Mouse (Mus musculus) cerebellum, adult 8-10 months (tissue): ENCODE results near the gene Tmem211.

Experiments used
- DNase-seq: peaks from one replicate; pipeline ENCODE4 v3.0.0; 2022

Tmem211 gene

DNA sequence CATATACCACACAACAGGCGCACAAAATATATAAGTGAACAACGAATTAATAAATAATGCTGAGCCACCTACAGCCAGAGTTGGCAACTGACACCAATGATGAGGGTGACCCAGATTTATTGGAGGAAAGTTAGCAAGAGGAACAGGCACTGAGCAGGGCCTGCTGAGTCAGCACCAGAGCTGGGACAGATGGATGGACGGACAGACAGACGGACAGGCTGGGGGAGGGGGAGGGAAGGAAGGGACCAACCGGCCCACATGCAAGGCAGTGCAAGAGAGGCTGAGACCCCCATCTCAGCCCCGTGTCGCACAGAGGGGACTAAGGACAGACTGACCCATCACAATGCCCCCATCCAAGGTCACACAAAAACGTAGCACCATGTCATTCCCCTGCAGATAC, 12.7 kb upstream of the Tmem211 start:
- no peak for DNase-seq

- no peak for DNase-seq
Measured at GRCm38 (mm10) chr5:113214455-113214854, 12.3 kb upstream of the Tmem211 start.

GRCm38 (mm10) chr5:113215610-113216011, 11.1 kb upstream of the Tmem211 start:
- DNase-seq = no peak

DNA sequence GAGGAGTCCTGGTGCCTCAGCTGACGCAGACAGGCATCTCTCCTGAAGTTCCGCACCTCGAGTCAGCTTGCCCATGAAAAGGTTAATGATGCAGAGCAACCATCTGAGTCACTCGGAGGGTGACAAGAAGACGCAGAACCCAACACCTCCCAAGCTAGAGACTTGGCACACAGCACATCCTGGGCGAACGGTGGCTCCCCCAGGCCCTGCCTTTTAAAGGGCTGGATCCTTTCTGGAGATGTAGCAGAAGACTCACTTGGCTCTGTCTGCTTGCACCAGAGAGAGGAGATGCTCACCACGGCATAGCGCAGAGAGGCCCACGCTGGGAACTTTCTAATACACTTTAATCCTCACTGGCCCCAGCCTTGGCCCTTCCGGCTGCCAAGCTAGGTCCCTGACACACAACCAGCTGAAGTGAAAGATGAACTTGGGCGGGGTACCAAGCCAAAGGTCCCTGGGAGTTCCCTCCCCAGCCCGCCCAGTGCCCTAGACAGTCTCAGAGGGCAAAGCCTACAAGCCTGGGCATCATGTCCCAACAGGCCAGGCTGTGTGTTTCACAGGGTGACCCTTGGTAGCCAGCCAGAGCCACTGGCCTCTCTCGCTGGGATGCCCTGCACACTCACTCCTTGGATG, 10.3 kb upstream of the Tmem211 start:
- no peak for DNase-seq

GRCm38 (mm10) chr5:113217076-113217475, 9.6 kb upstream of the Tmem211 start:
- DNase-seq = no peak

GRCm38 (mm10) chr5:113218617-113219235, 8.0 kb upstream of the Tmem211 start:
- DNase-seq = no peak

DNA sequence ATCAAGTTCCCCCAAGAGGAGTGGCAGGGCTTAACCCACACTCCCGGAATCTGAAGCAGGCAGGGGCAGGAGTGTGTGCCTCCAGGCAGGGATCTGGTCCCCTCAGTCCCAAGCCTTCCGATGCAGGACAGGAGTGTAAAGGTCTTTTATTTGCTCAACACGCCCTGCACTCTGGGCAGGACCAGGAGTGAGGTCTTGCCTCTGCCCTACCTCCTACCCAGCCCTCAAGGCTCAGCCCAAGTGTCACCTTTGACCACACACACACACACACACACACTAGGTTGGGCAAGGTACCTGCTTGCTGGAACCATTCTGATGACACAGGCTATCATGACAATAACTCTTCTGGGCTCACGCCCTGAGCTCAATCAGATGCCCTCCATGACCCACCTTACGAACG, 7.3 kb upstream of the Tmem211 start:
- DNase-seq = no peak

DNA sequence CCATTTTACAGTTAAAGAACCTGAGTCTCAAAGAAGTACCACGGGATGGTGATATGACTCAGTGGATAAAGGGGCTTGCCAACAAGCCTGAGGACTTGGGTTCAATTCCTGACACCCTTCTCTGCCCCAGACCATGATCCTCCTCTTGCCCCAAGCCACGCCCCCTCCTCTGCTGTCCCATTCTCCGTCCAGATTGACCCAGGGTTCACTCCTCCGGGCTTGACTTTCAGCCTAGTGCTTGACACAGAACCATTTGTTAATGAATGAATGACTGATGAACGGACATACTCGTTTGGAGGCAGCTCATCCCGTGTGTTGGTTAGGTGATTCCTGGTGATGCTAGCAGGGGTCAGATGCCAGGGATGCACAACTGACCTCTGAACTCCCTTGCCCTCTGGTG, 6.8 kb upstream of the Tmem211 start:
- DNase-seq = no peak

DNA sequence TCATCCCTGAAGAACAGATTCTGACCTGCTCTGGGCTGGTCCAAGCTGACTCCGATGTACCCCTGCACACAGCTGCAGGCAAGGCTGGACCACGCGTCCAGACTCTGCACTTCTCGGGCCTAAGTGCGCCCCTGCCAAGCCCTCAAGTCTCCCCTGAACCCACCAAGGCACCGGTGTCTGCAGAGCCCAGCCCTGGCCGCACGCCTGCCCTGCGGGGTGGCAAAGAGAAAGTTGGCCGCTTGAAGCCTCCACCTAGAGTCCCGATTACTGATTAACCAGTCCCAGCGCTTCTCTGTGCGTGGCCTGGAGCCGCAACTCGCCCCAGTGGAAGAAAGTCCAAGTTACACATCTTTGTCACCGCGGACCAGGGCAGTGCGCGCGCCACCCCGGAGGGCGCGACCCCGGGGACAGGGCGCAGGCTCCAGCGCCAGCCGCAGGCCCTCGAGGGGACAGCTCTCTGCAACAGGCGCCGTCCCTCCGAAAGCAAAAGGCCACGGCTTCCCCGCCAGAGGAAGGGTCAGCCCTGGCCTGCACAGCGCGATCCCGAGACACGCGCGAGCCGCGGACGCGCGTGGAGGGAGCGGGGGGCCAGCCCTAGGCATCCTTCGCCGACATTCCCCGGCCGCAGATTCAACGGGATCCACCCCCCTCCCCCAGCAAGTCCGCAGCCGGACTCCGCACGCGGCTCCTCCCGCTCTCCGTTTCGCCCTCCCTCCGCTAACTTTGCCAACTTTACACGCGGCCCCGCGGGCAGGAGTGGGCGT, 6.1 kb upstream of the Tmem211 start:
- DNase-seq = no peak

DNA sequence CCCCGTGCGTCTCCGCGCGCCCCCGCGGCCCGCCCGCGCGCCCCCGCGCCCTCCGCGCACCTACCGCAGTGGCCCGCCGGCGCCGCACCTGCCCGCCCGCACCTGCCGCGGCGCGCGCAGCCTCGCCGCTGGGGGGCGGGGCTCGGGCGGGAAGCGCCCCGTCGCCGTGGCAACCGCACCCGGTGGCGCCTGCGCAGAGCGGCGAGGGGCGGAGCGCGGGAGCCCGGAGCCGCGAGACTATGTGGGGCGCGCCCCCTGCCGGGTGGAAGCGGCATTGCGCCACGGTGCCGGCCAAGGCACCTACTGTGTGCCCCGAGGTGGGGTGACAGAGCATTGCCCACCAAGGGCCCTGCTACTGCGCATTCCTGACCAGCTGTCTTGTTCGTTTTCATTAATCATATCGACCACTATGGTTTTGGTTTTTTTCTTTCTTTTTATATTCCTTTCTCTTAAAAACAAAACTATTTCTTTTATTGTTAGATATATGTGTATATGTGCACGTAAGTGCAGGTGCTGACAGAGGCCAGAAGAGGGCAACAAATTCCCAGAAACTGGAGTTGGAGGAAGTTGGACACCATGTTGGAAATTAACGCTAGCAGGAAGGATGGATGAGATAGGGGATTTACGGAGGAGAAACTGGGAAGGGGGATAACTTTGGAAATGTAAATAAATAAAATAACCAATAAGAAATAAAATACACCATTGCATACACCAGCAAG, 5.4 kb upstream of the Tmem211 start, which contains the start of gene 2900026A02Rik:
Gene 2900026A02Rik, minus strand, starts transcription at position 90 of the 719 bp plus-strand sequence.
- DNase-seq = peak; percentile 20

GRCm38 (mm10) chr5:113223888-113224287, 2.8 kb upstream of the Tmem211 start:
- DNase-seq = no peak

DNA sequence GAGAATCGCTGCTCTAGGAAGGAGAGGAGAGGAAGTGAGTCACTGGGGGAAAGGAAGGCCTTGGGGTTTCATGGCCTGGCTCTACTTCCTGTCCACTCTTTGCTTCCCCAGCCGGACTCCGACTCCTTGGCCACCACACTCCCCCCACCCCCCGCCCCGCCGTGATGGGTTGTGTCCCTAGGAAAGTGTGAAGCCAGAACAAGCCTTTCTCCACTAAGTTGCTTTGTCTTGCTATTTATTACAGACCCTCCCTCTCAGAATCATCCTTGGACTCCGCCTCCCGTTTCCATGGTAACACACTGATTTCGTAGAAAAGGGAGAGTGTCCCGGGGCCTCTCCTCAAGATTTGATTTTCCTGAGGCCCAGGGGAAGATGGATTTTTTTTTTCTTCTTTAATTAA, 1.4 kb upstream of the Tmem211 start:
- no peak for DNase-seq

GRCm38 (mm10) chr5:113225686-113226435, 848 bp upstream of the Tmem211 start:
- DNase-seq = no peak

GRCm38 (mm10) chr5:113230196-113230595, 3.5 kb downstream of the Tmem211 start:
- DNase-seq = no peak

- DNase-seq = no peak
Measured at GRCm38 (mm10) chr5:113249263-113249930, 22.7 kb downstream of the Tmem211 start.

- no peak for DNase-seq
Measured at GRCm38 (mm10) chr5:113250806-113251205, 24.1 kb downstream of the Tmem211 start.

DNA sequence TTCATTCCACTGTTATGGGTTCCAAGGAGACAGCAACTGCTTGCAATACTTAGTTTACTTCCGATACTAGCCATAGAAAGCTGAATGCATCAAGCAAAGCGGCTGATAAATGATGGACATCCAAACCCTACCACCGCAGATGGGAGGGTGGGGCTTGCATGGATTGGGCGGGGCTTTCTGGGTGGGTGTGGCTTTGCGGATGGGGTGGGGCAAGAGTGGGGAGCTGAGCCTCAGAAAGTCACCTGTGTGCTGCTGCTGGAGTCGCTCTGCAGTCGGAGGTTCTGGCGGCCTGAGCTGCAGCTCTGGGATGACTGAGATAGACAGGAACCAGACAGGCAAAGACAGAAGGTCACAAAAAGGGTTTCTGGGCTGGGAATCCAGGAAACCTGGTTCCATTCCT, 38.9 kb downstream of the Tmem211 start:
- DNase-seq = no peak

DNA sequence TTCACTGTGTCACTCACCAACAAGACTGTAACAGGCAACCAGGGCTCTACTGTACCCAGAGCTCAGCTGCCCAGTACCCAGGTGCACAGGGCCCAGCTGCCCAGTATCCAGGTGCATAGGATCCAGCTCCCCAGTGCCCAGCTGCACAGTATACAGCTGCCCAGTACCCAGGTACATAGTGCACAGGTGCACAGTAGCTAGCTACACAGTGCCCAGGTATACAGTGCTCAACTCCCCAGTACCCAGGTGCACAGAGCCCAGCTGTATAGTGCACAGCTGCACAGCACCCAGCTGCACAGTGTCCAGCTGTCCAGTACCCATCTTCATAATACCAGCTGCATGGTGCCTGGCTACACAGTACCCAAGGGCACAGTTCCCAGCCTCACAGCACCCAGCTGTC, 41.5 kb downstream of the Tmem211 start:
- DNase-seq = no peak

DNA sequence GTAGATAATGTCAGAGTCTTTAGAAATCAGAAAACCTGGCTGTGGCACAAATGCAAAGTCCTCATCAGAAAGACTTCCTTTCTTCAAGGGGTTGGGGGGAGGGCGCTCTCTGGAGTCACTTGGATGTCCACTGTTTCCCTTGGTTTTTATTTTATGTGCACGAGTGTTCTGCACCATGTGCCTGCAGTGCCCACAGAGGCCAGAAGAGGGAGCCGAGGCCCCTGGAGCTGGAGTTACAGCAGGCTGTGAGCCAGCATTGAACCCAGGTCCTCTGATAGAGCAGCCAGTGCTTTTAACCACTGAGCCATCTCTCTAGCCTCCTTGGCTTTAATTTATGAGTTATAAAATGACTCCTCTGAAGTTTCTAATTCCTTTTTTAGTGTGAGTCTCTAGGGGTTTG, 43.3 kb downstream of the Tmem211 start:
- no peak for DNase-seq

GRCm38 (mm10) chr5:113271207-113271811, 44.6 kb downstream of the Tmem211 start:
- DNase-seq = no peak

- DNase-seq = no peak
Measured at GRCm38 (mm10) chr5:113275839-113276238, 49.1 kb downstream of the Tmem211 start.
